Mouse (Mus musculus): ENCODE results near the gene Bcas3. TPM values are rescaled to one million over a fixed set of nuclear protein-coding genes. Genes with fewer than 3 reads are reported as not detected.

Bcas3 gene
- polyA plus RNA-seq, 1 experiment, result 35.1 TPM

DNA sequence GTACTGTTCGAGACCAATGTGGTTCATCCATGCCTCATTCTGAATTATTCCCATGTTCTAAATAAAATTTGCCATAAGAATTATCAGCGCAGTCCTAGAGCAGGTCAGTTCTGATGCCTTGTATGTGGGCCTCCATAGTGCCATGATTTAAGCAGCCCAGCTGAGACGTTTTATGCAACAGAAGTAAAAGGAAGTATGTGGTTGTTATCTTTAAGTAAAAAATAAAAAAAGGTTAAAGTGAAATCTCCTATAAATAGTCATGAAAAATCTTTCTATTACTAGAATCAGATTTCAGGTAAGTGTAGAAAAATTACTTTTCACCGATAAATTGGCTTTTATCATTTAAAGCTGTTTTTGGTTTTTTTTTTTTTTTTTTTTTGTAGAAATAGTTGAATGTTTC lies 290.1 kb downstream of the Bcas3 start:
- H3K4me3 ChIP-seq (ENCODE audit: insufficient read depth, low read length), result no peak overlapping the region
- peaks cover 3% of the 10 kb centered on the region; the same call in 1 of the 2 replicates for H3K4me1 ChIP-seq (ENCODE audit: control insufficient read depth, insufficient read depth, low read length)
- no peak overlapping the region for H3K27ac ChIP-seq (ENCODE audit: insufficient read depth, low read depth, low read length)
- no peak for TF ChIP-seq CTCF (IDR thresholded peaks at IDR 0.05; ENCODE audit: low read depth, low read length)
- no peak for TF ChIP-seq POLR2A (IDR thresholded peaks at IDR 0.05; ENCODE audit: borderline replicate concordance, low read depth, low read length)

DNA sequence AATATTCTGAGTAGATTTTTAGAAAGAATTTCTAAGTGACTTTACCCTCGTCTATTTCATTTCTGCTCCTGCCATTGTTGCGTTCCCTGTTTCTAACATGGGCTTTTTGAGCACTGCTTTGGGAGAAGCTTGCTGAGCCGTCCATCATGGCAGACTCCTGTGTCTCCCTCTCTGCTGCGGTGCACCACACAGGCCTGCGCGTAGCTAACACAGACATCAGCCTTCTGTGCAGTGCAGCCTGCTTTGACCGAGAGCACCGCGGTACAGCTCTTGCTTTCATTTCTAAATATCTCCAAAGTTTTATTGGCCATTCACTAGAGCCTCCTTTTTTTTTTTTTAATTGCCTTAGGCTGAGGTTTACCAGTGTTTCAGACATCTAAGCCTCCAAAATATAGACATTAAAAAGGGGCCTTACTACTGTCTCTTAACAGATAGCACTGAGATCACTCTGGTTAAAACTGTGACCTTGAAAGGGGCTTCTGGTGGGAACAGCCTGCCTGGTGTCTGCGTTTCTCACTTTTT lies 290.6 kb downstream of the Bcas3 start:
- peaks cover 3% of the 10 kb centered on the region; the same call in 1 of the 2 replicates for H3K4me1 ChIP-seq (ENCODE audit: control insufficient read depth, insufficient read depth, low read length)
- TF ChIP-seq CTCF (IDR thresholded peaks at IDR 0.05; ENCODE audit: low read depth, low read length) (no peak), POLR2A (IDR thresholded peaks at IDR 0.05; ENCODE audit: borderline replicate concordance, low read depth, low read length) (no peak)
- H3K4me3 ChIP-seq (ENCODE audit: insufficient read depth, low read length), result no peak overlapping the region
- H3K27ac ChIP-seq (ENCODE audit: insufficient read depth, low read depth, low read length), result no peak overlapping the region

GRCm38 (mm10) chr11:85644027-85644747 lies 291.2 kb downstream of the Bcas3 start:
- TF ChIP-seq POLR2A (IDR thresholded peaks at IDR 0.05; ENCODE audit: borderline replicate concordance, low read depth, low read length) (no peak), CTCF (IDR thresholded peaks at IDR 0.05; ENCODE audit: low read depth, low read length) (no peak)
- peaks cover 3% of the 10 kb centered on the region; the same call in 1 of the 2 replicates for H3K4me1 ChIP-seq (ENCODE audit: control insufficient read depth, insufficient read depth, low read length)
- H3K4me3 ChIP-seq (ENCODE audit: insufficient read depth, low read length), result no peak overlapping the region
- no peak overlapping the region for H3K27ac ChIP-seq (ENCODE audit: insufficient read depth, low read depth, low read length)

DNA sequence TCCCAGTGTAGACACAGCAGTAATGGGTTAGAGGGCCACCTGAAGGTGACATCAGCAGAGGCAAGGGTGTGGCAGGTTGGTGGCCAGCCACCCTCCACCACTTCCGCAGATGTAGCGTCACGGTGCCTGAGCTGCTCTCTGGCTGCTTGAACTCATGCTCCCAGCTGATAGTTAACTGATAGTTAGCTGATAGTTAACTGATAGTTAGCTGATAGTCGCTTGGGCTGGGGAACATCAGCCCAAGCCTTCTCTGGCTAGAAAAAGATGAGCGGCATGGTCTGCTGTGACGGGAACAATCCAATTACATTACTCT lies 291.7 kb downstream of the Bcas3 start:
- Histone ChIP-seq H3K4me3 (ENCODE audit: insufficient read depth, low read length) (no peak overlapping the region), H3K27ac (ENCODE audit: insufficient read depth, low read depth, low read length) (no peak overlapping the region), H3K4me1 (ENCODE audit: control insufficient read depth, insufficient read depth, low read length) (peaks cover 3% of the 10 kb centered on the region; the same call in 1 of the 2 replicates)
- TF ChIP-seq POLR2A (IDR thresholded peaks at IDR 0.05; ENCODE audit: borderline replicate concordance, low read depth, low read length) (no peak), CTCF (IDR thresholded peaks at IDR 0.05; ENCODE audit: low read depth, low read length) (no peak)

- TF ChIP-seq POLR2A (IDR thresholded peaks at IDR 0.05; ENCODE audit: borderline replicate concordance, low read depth, low read length) (no peak), CTCF (IDR thresholded peaks at IDR 0.05; ENCODE audit: low read depth, low read length) (no peak)
- no peak overlapping the region for H3K27ac ChIP-seq (ENCODE audit: insufficient read depth, low read depth, low read length)
- peaks cover 3% of the 10 kb centered on the region; the same call in 1 of the 2 replicates for H3K4me1 ChIP-seq (ENCODE audit: control insufficient read depth, insufficient read depth, low read length)
- no peak overlapping the region for H3K4me3 ChIP-seq (ENCODE audit: insufficient read depth, low read length)
Observed at GRCm38 (mm10) chr11:85645152-85645835, 292.3 kb downstream of the Bcas3 start.

DNA sequence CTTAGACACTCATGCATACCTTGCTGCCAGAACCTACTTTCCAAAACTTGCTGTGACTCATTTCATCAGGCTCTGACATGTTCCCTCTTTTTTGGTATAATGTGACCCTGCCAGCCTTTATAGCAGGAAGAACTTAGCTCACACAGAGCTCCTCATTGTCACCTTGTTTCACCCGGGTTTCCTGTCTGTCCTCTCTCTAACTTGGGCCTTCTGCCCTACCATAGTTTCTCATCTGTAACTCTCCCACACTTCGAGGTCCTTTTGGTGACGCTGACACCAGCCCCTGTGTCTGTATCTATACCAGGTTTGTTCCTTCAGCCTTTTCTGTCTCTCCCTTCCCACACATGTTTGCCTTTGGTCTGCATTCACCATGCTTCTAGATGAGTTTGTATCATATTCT lies 295.9 kb downstream of the Bcas3 start:
- H3K4me3 ChIP-seq (ENCODE audit: insufficient read depth, low read length), result no peak overlapping the region
- TF ChIP-seq CTCF (IDR thresholded peaks at IDR 0.05; ENCODE audit: low read depth, low read length), result no peak
- H3K4me1 ChIP-seq (ENCODE audit: control insufficient read depth, insufficient read depth, low read length), result no peaks in the 10 kb centered on the region; the same call in 1 of the 2 replicates
- H3K27ac ChIP-seq (ENCODE audit: insufficient read depth, low read depth, low read length), result no peak overlapping the region

DNA sequence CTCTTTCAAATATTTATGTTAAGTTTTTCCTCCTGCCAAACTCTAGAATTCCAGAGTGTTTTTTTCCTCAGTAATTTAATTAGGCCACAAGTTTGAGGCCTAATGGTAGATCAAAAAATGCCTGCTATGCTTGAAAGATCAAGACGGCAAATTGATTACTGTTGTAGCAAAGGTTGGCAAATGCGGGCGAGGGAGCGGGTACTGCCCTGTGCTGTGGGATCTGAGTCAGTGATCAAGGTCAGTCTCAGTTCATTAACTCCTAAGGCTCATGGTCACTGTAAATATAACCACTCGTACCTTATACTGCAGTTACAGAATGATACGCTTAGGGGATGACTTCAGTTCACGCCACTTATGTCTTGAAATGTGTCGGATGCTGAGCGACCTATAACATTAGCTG lies 296.4 kb downstream of the Bcas3 start:
- TF ChIP-seq CTCF (IDR thresholded peaks at IDR 0.05; ENCODE audit: low read depth, low read length), result no peak
- no peak for TF ChIP-seq POLR2A (IDR thresholded peaks at IDR 0.05; ENCODE audit: borderline replicate concordance, low read depth, low read length)
- Histone ChIP-seq H3K4me1 (ENCODE audit: control insufficient read depth, insufficient read depth, low read length) (no peaks in the 10 kb centered on the region; the same call in 1 of the 2 replicates), H3K27ac (ENCODE audit: insufficient read depth, low read depth, low read length) (no peak overlapping the region), H3K4me3 (ENCODE audit: insufficient read depth, low read length) (no peak overlapping the region)

DNA sequence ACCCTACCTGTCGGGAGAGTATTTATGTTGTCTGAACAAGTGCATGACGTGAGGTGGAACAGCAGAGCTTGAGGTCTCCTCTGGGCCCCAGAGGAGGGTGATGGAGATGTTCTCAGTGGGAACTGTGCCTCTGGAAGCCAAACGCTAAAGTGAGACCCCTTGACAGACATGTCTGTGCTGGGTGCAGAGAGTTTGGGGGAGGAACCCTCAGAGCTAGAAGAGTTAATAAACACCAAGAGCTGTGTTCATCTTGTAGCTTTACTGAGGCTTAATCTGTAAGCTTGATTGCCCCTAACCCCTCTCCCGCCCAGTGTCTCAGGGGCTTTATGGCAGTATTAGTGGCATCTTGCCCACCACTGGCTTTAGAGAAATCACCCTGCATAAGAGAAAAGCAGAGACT lies 304.5 kb downstream of the Bcas3 start:
- no peak for TF ChIP-seq CTCF (IDR thresholded peaks at IDR 0.05; ENCODE audit: low read depth, low read length)
- no peak for TF ChIP-seq POLR2A (IDR thresholded peaks at IDR 0.05; ENCODE audit: borderline replicate concordance, low read depth, low read length)
- H3K4me3 ChIP-seq (ENCODE audit: insufficient read depth, low read length), result no peak overlapping the region
- H3K4me1 ChIP-seq (ENCODE audit: control insufficient read depth, insufficient read depth, low read length), result no peaks in the 10 kb centered on the region; the same call in 1 of the 2 replicates
- H3K27ac ChIP-seq (ENCODE audit: insufficient read depth, low read depth, low read length), result no peak overlapping the region

DNA sequence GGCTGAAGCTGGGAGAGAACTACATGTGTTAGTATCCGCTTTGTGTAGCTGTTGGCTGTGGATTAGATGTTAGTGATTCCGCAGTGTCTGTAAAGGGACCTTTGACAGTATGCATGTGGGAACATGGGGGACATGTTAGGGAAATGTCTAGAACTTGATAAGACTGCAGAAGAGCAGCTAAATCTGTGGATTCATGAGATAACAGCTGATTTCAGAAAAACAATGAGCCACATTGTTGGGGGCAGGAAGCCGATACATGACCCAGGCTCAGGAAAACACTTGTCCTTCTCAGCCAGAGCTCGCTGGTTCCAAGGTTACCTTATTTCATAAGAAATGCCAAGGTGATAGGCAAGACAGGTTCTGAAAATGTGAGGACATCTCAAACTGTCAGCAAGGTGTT lies 307.3 kb downstream of the Bcas3 start:
- H3K4me3 ChIP-seq (ENCODE audit: insufficient read depth, low read length), result no peak overlapping the region
- no peaks in the 10 kb centered on the region for H3K4me1 ChIP-seq (ENCODE audit: control insufficient read depth, insufficient read depth, low read length)
- no peak for TF ChIP-seq POLR2A (IDR thresholded peaks at IDR 0.05; ENCODE audit: borderline replicate concordance, low read depth, low read length)
- no peak for TF ChIP-seq CTCF (IDR thresholded peaks at IDR 0.05; ENCODE audit: low read depth, low read length)
- H3K27ac ChIP-seq (ENCODE audit: insufficient read depth, low read depth, low read length), result no peak overlapping the region

- Histone ChIP-seq H3K4me3 (ENCODE audit: insufficient read depth, low read length) (no peak overlapping the region), H3K27ac (ENCODE audit: insufficient read depth, low read depth, low read length) (no peak overlapping the region), H3K4me1 (ENCODE audit: control insufficient read depth, insufficient read depth, low read length) (peaks cover 20% of the 10 kb centered on the region)
- TF ChIP-seq CTCF (IDR thresholded peaks at IDR 0.05; ENCODE audit: low read depth, low read length) (no peak), POLR2A (IDR thresholded peaks at IDR 0.05; ENCODE audit: borderline replicate concordance, low read depth, low read length) (no peak)
Observed at GRCm38 (mm10) chr11:85667176-85667575, 314.2 kb downstream of the Bcas3 start.
